In the genomic region with DNA sequence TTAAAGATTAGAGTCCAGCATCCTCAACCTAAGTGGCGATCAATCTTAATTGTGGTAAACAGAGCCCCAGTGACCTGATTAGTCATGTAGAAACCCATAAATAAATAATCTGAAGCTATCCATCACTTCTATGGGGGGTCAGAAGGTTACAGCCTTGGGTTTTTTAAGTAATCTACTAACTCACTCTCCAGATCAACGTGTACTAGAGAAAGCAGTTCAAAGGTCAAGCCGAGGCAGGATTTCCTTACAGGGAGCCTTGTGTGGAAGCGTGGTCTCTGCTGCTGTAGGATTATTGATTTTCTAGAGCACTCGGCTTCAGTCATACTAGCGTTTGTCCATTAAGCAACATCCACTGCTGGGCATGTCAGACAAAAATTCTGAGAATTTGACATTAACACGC, we compare ENCODE assay signal across 21 mouse cellular contexts.
A peak's percentile ranks its signal among the peaks of the same experiment; 100 is the strongest.
DNase-seq lines count a peak whose midpoint lies in the region; ATAC-seq and TF ChIP-seq lines count a peak whose summit lies in the region.
"Had no signal": no experiment of that assay in that cellular context is flagged by ENCODE, and none has a peak within 500 bp of the region (broad histone marks: within the 10 kb centered on the region; RNA-seq: fewer than 3 reads in every experiment).

No protein-coding gene starts in this region.

- 0 out of 2 replicates have a peak, but pooled peaks have one; percentile 60 for ATAC-seq in kidney, embryonic 14.5 days (ENCODE audit: low FRiP score, low TSS enrichment)
- ATAC-seq in stomach, postnatal 0 days (ENCODE audit: low FRiP score, low TSS enrichment): no peak
- ATAC-seq: forebrain, embryonic 15.5 days; hindbrain, embryonic 16.5 days; inflammation-experienced regulatory T-cells, adult 6 months had no signal

- H3K9ac ChIP-seq in kidney, embryonic 14.5 days (ENCODE audit: low read depth, low read length): no peak overlapping the region
- no peak overlapping the region for H3K9ac ChIP-seq in stomach, postnatal 0 days (ENCODE audit: low read length)
- H3K9ac ChIP-seq: embryonic facial prominence, embryonic 12.5 days; forebrain, embryonic 15.5 days; heart, embryonic 15.5 days; hindbrain, embryonic 12.5 days had no signal

- H3K9me3 ChIP-seq in kidney, embryonic 14.5 days (ENCODE audit: control insufficient read depth, low read length): no peaks in the 10 kb centered on the region
- H3K9me3 ChIP-seq in stomach, postnatal 0 days (ENCODE audit: control insufficient read depth, low read length): no peaks in the 10 kb centered on the region
- H3K9me3 ChIP-seq: embryonic facial prominence, embryonic 12.5 days; forebrain, embryonic 15.5 days; heart, embryonic 15.5 days; hindbrain, embryonic 12.5 days had no signal

- H3K36me3 ChIP-seq in kidney, embryonic 14.5 days (ENCODE audit: control insufficient read depth, insufficient read depth, low read length): no peaks in the 10 kb centered on the region
- H3K36me3 ChIP-seq in stomach, postnatal 0 days (ENCODE audit: control insufficient read depth, insufficient read depth, low read length): no peaks in the 10 kb centered on the region
- H3K36me3 ChIP-seq: embryonic facial prominence, embryonic 12.5 days; forebrain, embryonic 15.5 days; heart, embryonic 15.5 days; hindbrain, embryonic 12.5 days had no signal

- WGBS in kidney, embryonic 14.5 days: 12% methylated on average over 7 of the region's 7 CpGs
- WGBS in stomach, postnatal 0 days: 25% methylated on average over 7 of the region's 7 CpGs

- H3K4me2 ChIP-seq in kidney, embryonic 14.5 days (replicated peaks; ENCODE audit: low read depth, low read length): no peak overlapping the region
- no peak overlapping the region for H3K4me2 ChIP-seq in stomach, postnatal 0 days (replicated peaks; ENCODE audit: low read depth)
- H3K4me2 ChIP-seq: embryonic facial prominence, embryonic 12.5 days; forebrain, embryonic 15.5 days; heart, embryonic 11.5 days; heart, embryonic 15.5 days; hindbrain, embryonic 12.5 days had no signal

- no peak overlapping the region for H3K27ac ChIP-seq in kidney, embryonic 14.5 days (ENCODE audit: low read depth, low read length)
- no peak overlapping the region for H3K27ac ChIP-seq in stomach, postnatal 0 days (replicated peaks)
- H3K27ac ChIP-seq: embryonic facial prominence, embryonic 12.5 days; forebrain, embryonic 15.5 days; heart, embryonic 15.5 days; hindbrain, embryonic 12.5 days had no signal

- H3K27me3 ChIP-seq in kidney, embryonic 14.5 days (ENCODE audit: control insufficient read depth, insufficient read depth, low read length): no peaks in the 10 kb centered on the region
- H3K27me3 ChIP-seq in stomach, postnatal 0 days (ENCODE audit: control insufficient read depth, insufficient read depth, low read length): no peaks in the 10 kb centered on the region
- H3K27me3 ChIP-seq: CH12.LX; embryonic facial prominence, embryonic 12.5 days; forebrain, embryonic 15.5 days; heart, embryonic 15.5 days; hindbrain, embryonic 12.5 days had no signal

- TF ChIP-seq CTCF in stomach, postnatal 0 days (IDR thresholded peaks at IDR 0.05; ENCODE audit: low read depth): no peak

- TF ChIP-seq EP300 in stomach, postnatal 0 days (optimal IDR thresholded peaks at IDR 0.05): no peak

- no peak for DNase-seq in kidney, postnatal 36 days
- peak; percentile 71 for DNase-seq in embryo, embryonic 10 days (ENCODE audit: low spot score)
- peak; percentile 35 for DNase-seq in embryo, embryonic 9.5 days (ENCODE audit: extremely low spot score)
- DNase-seq in yolk sac, embryonic 10.5 days (ENCODE audit: low spot score): peak; percentile 36
- DNase-seq in thymus, postnatal 25 days: no peak
- no peak for DNase-seq in stomach, postnatal 0 days (ENCODE audit: low spot score)
- DNase-seq: adrenal gland, adult 2 months; adrenal gland, postnatal 25 days; cerebellum, adult 2 months; cerebellum, postnatal 14 days; gastrocnemius, postnatal 36 days; heart, adult 18-20 months had no signal

- peaks cover 6% of the 10 kb centered on the region; the same call in 1 of the 2 replicates for H3K4me1 ChIP-seq in kidney, embryonic 14.5 days (ENCODE audit: control insufficient read depth, insufficient read depth, low read length)
- no peaks in the 10 kb centered on the region for H3K4me1 ChIP-seq in stomach, postnatal 0 days (replicated peaks; ENCODE audit: control insufficient read depth, insufficient read depth)
- H3K4me1 ChIP-seq: embryonic facial prominence, embryonic 12.5 days; forebrain, embryonic 15.5 days; heart, embryonic 15.5 days; hindbrain, embryonic 12.5 days had no signal

- H3K4me3 ChIP-seq in kidney, embryonic 14.5 days (ENCODE audit: low read length): no peak overlapping the region
- no peak overlapping the region for H3K4me3 ChIP-seq in stomach, postnatal 0 days (ENCODE audit: low read depth, low read length)
- H3K4me3 ChIP-seq: embryonic facial prominence, embryonic 12.5 days; forebrain, embryonic 15.5 days; heart, embryonic 15.5 days; hindbrain, embryonic 12.5 days had no signal

Comparison
In these comparisons a context has a peak if more than half of its experiments do, and no peak if none do; other contexts are left out.
1. DNase-seq: peak in embryo, embryonic 10 days (single experiment), embryo, embryonic 9.5 days (single experiment) and yolk sac, embryonic 10.5 days (single experiment); none in kidney, postnatal 36 days (0 of 2), thymus, postnatal 25 days (single experiment) and stomach, postnatal 0 days (single experiment).